9 mouse cellular contexts compared by ENCODE assay signal in the genomic region with DNA sequence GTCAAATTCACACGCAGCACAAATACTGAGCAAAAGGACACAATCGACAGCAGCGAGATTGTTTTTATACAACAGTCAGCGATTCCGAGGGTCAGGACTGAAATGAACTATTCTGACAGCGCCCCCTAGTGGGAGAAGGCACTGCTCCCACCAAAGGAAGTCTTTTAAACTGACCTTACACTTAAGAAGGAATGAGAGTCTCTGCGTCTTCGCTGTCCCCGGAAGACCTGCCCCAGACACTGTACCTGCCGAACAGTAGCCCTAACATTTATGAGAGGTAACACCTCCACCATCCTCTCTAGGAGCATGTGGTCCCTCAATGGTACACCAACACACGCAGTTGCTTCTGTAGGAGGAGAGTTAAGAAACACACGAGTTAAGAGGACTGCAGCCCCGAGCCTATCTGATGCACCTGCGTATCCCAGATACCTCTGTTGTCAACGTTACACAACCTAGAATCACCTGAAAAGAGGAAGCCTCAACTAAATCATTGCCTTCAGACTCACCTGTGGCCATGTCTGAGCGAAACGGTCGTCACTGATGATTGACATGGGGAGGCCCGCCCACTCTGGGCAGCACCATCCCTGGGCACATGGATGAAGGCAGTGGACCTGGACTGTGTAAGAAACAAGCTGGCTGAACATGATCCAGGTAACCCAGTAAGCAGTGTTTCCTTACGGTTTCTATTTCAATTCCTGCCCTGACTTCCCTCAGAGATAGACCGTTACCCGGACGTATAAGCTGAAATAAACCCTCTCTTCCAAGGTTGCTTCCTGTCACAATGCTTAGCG.
DNase-seq lines count a peak whose midpoint lies in the region; ATAC-seq and TF ChIP-seq lines count a peak whose summit lies in the region.
"Had no signal": no experiment of that assay in that cellular context is flagged by ENCODE, and none has a peak within 500 bp of the region (broad histone marks: within the 10 kb centered on the region; RNA-seq: fewer than 3 reads in every experiment).

No protein-coding gene starts in this region.

- no peak for TF ChIP-seq EP300 in stomach, postnatal 0 days (optimal IDR thresholded peaks at IDR 0.05)

- TF ChIP-seq POLR2A in liver, adult 2 months (IDR thresholded peaks at IDR 0.05; ENCODE audit: extremely low read depth, insufficient read depth, low read length): no peak

- no peaks in the 10 kb centered on the region for H3K79me2 ChIP-seq in liver, adult 2 months (ENCODE audit: control insufficient read depth, insufficient read depth, low read length)

- peak; percentile 45 for ATAC-seq in kidney, postnatal 0 days (replicated peaks; ENCODE audit: low FRiP score, low read depth)
- ATAC-seq in stomach, postnatal 0 days (ENCODE audit: low FRiP score, low TSS enrichment): peak; percentile 45

- no peak overlapping the region for H3K27ac ChIP-seq in kidney, postnatal 0 days
- H3K27ac ChIP-seq in liver, adult 2 months (replicated peaks; ENCODE audit: insufficient read depth, low read depth, low read length): no peak overlapping the region
- H3K27ac ChIP-seq in stomach, postnatal 0 days (replicated peaks): no peak overlapping the region

- no peak overlapping the region for H3K9ac ChIP-seq in kidney, postnatal 0 days (ENCODE audit: low read depth, low read length)
- H3K9ac ChIP-seq in liver, adult 2 months (ENCODE audit: low read depth, low read length): no peak overlapping the region
- no peak overlapping the region for H3K9ac ChIP-seq in stomach, postnatal 0 days (ENCODE audit: low read length)

- no peak overlapping the region for H3K4me2 ChIP-seq in kidney, postnatal 0 days (ENCODE audit: low read length)
- H3K4me2 ChIP-seq in stomach, postnatal 0 days (replicated peaks; ENCODE audit: low read depth): no peak overlapping the region

- H3K4me1 ChIP-seq in kidney, postnatal 0 days (replicated peaks; ENCODE audit: insufficient read depth, low read length): no peaks in the 10 kb centered on the region
- no peaks in the 10 kb centered on the region for H3K4me1 ChIP-seq in liver, adult 2 months (ENCODE audit: control insufficient read depth, insufficient read depth, low read length)
- no peaks in the 10 kb centered on the region for H3K4me1 ChIP-seq in stomach, postnatal 0 days (replicated peaks; ENCODE audit: control insufficient read depth, insufficient read depth)

- H3K27me3 ChIP-seq in kidney, postnatal 0 days (ENCODE audit: insufficient read depth, low read length): no peaks in the 10 kb centered on the region
- H3K27me3 ChIP-seq in liver, adult 2 months (ENCODE audit: control insufficient read depth, insufficient read depth, low read length): no peaks in the 10 kb centered on the region; the same call in 1 of the 2 replicates
- H3K27me3 ChIP-seq in stomach, postnatal 0 days (ENCODE audit: control insufficient read depth, insufficient read depth, low read length): no peaks in the 10 kb centered on the region

- TF ChIP-seq CTCF in kidney, postnatal 0 days (IDR thresholded peaks at IDR 0.05; ENCODE audit: low read depth): peak; percentile 89
- peak; percentile 69 for TF ChIP-seq CTCF in liver, adult 2 months (IDR thresholded peaks at IDR 0.05; ENCODE audit: low read depth, low read length)
- TF ChIP-seq CTCF in stomach, postnatal 0 days (IDR thresholded peaks at IDR 0.05; ENCODE audit: low read depth): peak; percentile 94

- peak; percentile 69 for DNase-seq in ovary, postnatal 10 days (ENCODE audit: low spot score)
- no peak for DNase-seq in ovary, adult 18-20 months (ENCODE audit: low spot score)
- peak; percentile 94 for DNase-seq in embryo, embryonic 10.5 days (ENCODE audit: low spot score)
- peak; percentile 60 to 73 for DNase-seq in gastrocnemius, postnatal 36 days
- peak; percentile 91 for DNase-seq in kidney, postnatal 0 days (ENCODE audit: low spot score)
- DNase-seq in liver, adult 2 months (ENCODE audit: extremely low read depth, low read depth, low spot score): peak; percentile 53
- DNase-seq in natural killer cell, adult 2 months (ENCODE audit: low spot score in 2 of 2): peak; percentile 44 to 45
- DNase-seq in stomach, postnatal 0 days (ENCODE audit: low spot score): peak; percentile 82

- no peak overlapping the region for H3K4me3 ChIP-seq in kidney, postnatal 0 days (replicated peaks; ENCODE audit: low read depth, low read length)
- H3K4me3 ChIP-seq in liver, adult 2 months (ENCODE audit: insufficient read depth, low read depth, low read length): no peak overlapping the region
- H3K4me3 ChIP-seq in stomach, postnatal 0 days (ENCODE audit: low read depth, low read length): no peak overlapping the region

- H3K9me3 ChIP-seq in kidney, postnatal 0 days (replicated peaks; ENCODE audit: low read length): no peaks in the 10 kb centered on the region
- H3K9me3 ChIP-seq in stomach, postnatal 0 days (ENCODE audit: control insufficient read depth, low read length): no peaks in the 10 kb centered on the region

- intact Hi-C loops in gastrocnemius, postnatal 36 days (cut with DNase I): loop anchor here (2.0 to 10.0 kb wide), 3 partner anchors 129 to 815 kb away; no protein-coding TSS in a partner anchor

- 0 out of 2 replicates have a peak, but pooled peaks cover 5% of the 10 kb centered on the region for H3K36me3 ChIP-seq in kidney, postnatal 0 days (ENCODE audit: insufficient read depth, low read length)
- no peaks in the 10 kb centered on the region for H3K36me3 ChIP-seq in liver, adult 2 months (ENCODE audit: control insufficient read depth, insufficient read depth, low read length)
- H3K36me3 ChIP-seq in stomach, postnatal 0 days (ENCODE audit: control insufficient read depth, insufficient read depth, low read length): no peaks in the 10 kb centered on the region
- H3K36me3 ChIP-seq: G1E had no signal

- 58% methylated on average over 24 of the region's 24 CpGs for WGBS in kidney, postnatal 0 days
- 46% methylated on average over 24 of the region's 24 CpGs for WGBS in liver, adult 2 months
- 52% methylated on average over 24 of the region's 24 CpGs for WGBS in stomach, postnatal 0 days
